Mouse (Mus musculus) liver, embryonic 14.5 days (tissue): ENCODE measurements at regions not wholly inside any gene's neighbourhood (a gene's known extent, or its start where the extent isn't known, plus 50 kb on each side); places are given as distances from the start of the nearest gene placed in this dataset.

Source experiments
- CTCF ChIP-seq: IDR thresholded peaks from 2 replicates; pipeline ENCODE4 v1.5.1; 2016; ENCODE audit warnings: antibody characterized with exemption, low read depth, control low read depth
- EP300 ChIP-seq: IDR thresholded peaks from 2 replicates; pipeline ENCODE4 v1.6.1; 2016; ENCODE audit warnings: antibody characterized with exemption, low read depth

- TF ChIP-seq CTCF (no peak), EP300 (no peak)
These were observed 317.8 kb upstream of the Ptger4 start for GRCm38 (mm10) chr15:5561783-5562182.
